Mouse (Mus musculus): ENCODE data around the gene Fbxo47. TPM values are rescaled to one million over a fixed set of nuclear protein-coding genes. Genes with fewer than 3 reads are reported as not detected.

Fbxo47 gene
- polyA plus RNA-seq, 1 experiment from 2014 or later: 1.4 TPM

DNA sequence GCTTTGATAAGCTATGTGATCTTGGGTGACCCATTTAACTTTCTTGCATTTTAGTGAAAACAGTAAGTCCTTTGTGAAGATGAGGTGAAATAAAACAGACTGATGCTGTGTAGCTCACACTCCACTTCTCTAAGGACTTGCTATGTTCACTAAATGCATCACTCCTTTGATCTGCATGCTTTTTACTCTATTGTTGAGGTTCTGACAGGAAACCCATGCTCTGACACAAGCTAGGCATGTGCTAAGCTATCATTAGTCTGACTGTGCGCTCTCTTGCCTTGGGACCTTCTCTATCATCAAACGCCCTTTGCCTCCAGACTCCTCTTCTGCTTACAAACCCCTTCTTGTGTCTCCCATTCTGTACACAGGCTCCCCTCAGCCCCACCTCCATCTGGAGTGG, 21.6 kb upstream of the Fbxo47 start:
- Histone ChIP-seq H3K27ac (no peak overlapping the region), H3K9ac (no peak overlapping the region), H3K9me3 (replicated peaks) (no peaks in the 10 kb centered on the region), H3K36me3 (ENCODE audit: poor library complexity, severe bottlenecking) (no peaks in the 10 kb centered on the region), H3K27me3 (no peaks in the 10 kb centered on the region), H3K4me3 (no peak overlapping the region), H3K4me2 (no peak overlapping the region), H3K4me1 (no peaks in the 10 kb centered on the region)
- no peak for ATAC-seq
- WGBS: 88% methylated on average over 2 of the region's 2 CpGs

DNA sequence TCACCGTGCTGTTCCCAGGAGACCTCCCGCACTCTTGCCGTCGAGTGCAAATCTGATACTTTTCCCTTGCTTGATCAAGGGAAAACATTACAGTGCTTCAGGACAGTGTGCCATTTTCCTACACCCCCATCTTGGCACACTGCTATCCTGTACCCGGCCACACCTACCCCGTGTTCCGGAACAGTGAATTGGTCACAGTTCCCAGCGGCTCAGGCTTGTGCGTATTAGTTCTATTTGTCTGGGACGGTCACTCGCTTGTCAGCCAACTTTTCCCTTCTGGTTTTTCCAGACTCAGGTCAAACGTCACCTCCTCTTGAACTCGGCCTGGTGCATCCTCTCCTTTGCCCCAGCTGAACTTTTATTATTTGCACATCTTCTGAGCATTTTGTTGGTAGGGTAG, 20.8 kb upstream of the Fbxo47 start:
- ATAC-seq: no peak
- WGBS: 96% methylated on average over 13 of the region's 13 CpGs

DNA sequence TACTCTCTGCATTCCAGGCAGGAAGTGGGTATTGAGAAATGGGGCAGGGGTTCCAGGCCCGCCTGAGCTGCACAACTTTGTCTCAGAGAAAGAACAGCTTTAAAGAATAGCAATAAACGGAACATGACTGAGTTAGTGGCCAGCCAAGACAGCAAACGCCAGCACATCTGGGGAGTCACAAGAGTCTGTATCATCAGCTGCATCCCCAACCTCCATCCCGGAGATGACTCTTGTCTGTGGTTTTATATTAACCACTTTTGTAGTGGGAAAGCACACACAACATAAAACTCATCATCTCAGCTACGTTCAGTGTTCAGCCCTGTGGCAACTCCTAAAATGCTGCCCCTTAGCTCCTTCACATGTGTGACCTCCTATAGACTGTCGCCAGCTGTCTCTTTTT, 17.9 kb upstream of the Fbxo47 start:
- Histone ChIP-seq H3K36me3 (ENCODE audit: poor library complexity, severe bottlenecking) (no peaks in the 10 kb centered on the region), H3K27ac (no peak overlapping the region), H3K4me1 (no peaks in the 10 kb centered on the region), H3K9me3 (replicated peaks) (no peaks in the 10 kb centered on the region), H3K4me2 (no peak overlapping the region), H3K9ac (no peak overlapping the region), H3K4me3 (no peak overlapping the region), H3K27me3 (no peaks in the 10 kb centered on the region)
- ATAC-seq: no peak
- WGBS: 85% methylated on average over 6 of the region's 6 CpGs

More for the DNA sequence above, 20.8 kb upstream of the Fbxo47 start:
- no peak overlapping the region for H3K27ac ChIP-seq
- no peak overlapping the region for H3K9ac ChIP-seq
- no peak overlapping the region for H3K4me2 ChIP-seq
- H3K27me3 ChIP-seq: no peaks in the 10 kb centered on the region
- H3K4me3 ChIP-seq: no peak overlapping the region
- H3K4me1 ChIP-seq: no peaks in the 10 kb centered on the region
- no peaks in the 10 kb centered on the region for H3K9me3 ChIP-seq (replicated peaks)
- H3K36me3 ChIP-seq (ENCODE audit: poor library complexity, severe bottlenecking): no peaks in the 10 kb centered on the region

DNA sequence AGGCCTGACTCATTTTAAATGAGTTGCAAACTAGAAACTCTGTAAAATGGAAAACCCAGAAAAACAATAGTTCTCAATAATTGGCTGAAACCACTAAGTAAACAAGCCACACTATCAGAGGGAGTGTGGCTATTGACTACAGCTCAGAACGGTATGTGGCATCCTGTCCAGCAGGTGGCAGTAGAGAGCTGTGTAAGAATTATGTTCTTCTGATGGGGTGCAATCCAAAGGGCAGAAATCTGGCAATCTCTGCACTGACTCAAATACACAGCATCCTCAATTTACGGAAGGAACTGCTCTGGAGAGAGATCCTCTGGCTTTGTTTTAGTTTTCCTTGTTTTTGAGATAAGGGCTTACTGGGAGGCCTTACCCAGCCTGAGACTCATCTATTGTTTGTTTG, 15.9 kb upstream of the Fbxo47 start:
- H3K27me3 ChIP-seq: no peaks in the 10 kb centered on the region
- no peak overlapping the region for H3K27ac ChIP-seq
- H3K4me3 ChIP-seq: no peak overlapping the region
- no peaks in the 10 kb centered on the region for H3K9me3 ChIP-seq (replicated peaks)
- H3K36me3 ChIP-seq (ENCODE audit: poor library complexity, severe bottlenecking): no peaks in the 10 kb centered on the region
- WGBS: 5% methylated on average over 2 of the region's 2 CpGs
- no peak overlapping the region for H3K9ac ChIP-seq
- no peak for ATAC-seq
- no peak overlapping the region for H3K4me2 ChIP-seq
- no peaks in the 10 kb centered on the region for H3K4me1 ChIP-seq

DNA sequence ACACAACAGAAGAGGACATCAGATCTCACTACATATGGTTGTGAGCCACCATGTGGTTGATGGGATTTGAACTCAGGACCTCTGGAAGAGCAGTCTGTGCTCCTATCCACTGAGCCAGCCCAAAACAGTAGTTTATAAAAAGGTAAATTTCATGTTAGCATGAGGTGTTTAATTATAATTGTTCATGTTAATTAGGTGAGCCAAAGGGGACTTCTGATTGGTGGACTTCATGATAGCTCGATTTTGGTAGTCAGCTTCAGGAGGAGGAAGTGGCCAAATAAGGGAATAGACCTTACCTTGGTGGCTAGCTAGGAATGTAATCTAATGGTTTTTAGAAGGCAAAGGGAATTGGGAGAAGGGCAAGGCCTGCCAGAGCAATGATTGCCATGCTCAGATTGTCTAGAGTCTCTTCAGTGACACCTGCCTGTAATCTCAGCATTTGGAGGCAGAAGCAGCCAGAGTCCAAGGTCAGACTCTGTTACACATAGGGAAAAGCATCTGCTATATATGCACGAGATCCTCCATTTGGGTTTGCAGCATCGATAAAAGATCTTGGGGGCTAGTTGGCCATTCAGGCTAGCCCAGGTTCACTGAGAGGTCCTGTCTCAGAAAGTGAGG, 13.7 kb upstream of the Fbxo47 start:
- Histone ChIP-seq H3K9me3 (replicated peaks) (no peaks in the 10 kb centered on the region), H3K4me3 (no peak overlapping the region), H3K9ac (no peak overlapping the region), H3K4me1 (no peaks in the 10 kb centered on the region), H3K36me3 (ENCODE audit: poor library complexity, severe bottlenecking) (no peaks in the 10 kb centered on the region), H3K27me3 (no peaks in the 10 kb centered on the region), H3K27ac (no peak overlapping the region), H3K4me2 (no peak overlapping the region)
- 76% methylated on average over 3 of the region's 3 CpGs for WGBS
- no peak for ATAC-seq

DNA sequence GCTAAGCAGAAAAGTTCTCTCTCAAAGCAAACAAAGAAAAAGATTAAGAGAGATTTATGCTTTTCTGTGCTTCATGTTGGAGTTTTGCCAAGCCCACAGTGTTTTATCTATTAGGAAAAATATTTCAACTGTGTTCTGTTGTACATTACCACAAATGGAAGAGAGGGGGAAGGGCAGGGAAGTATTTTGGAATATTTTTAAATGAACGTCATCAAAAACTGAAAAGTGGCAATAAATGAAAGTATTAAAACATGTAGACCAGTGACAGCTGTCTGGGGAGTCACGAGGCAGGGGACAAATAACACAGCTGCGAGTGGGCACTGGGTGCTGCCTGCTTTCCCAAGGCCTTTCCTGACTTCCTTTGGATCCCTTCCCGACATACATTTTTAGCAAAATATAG, 12.7 kb upstream of the Fbxo47 start:
- no peak for ATAC-seq
- H3K9me3 ChIP-seq (replicated peaks): no peaks in the 10 kb centered on the region
- H3K4me2 ChIP-seq: no peak overlapping the region
- H3K4me3 ChIP-seq: no peak overlapping the region
- no peaks in the 10 kb centered on the region for H3K36me3 ChIP-seq (ENCODE audit: poor library complexity, severe bottlenecking)
- no peaks in the 10 kb centered on the region for H3K27me3 ChIP-seq
- no peak overlapping the region for H3K9ac ChIP-seq
- no peaks in the 10 kb centered on the region for H3K4me1 ChIP-seq
- 85% methylated on average over 4 of the region's 4 CpGs for WGBS
- H3K27ac ChIP-seq: no peak overlapping the region

DNA sequence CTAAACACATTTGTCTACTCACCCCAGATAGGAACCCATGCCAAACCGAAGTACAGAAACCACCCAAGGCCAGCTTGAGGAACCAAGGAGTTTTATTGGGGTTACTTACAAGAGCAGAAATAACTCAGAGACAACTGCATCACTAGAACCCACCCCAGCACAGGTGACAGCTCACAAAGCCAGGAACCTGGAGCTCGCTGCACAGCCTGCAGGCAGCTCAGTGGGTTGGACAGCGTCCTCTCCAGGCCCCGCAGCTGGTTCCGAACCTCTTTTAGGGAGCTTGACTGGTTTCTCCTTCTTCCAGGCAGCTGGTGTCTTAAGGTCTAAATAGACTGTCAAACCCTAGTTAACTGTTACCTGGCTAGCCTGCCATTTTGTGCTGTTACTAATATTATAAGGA, 7.9 kb upstream of the Fbxo47 start:
- H3K27ac ChIP-seq: no peak overlapping the region
- no peaks in the 10 kb centered on the region for H3K9me3 ChIP-seq (replicated peaks)
- 76% methylated on average over 5 of the region's 5 CpGs for WGBS
- H3K4me1 ChIP-seq: no peaks in the 10 kb centered on the region
- ATAC-seq: no peak
- H3K4me2 ChIP-seq: no peak overlapping the region
- H3K27me3 ChIP-seq: no peaks in the 10 kb centered on the region
- H3K36me3 ChIP-seq (ENCODE audit: poor library complexity, severe bottlenecking): no peaks in the 10 kb centered on the region
- H3K4me3 ChIP-seq: no peak overlapping the region
- no peak overlapping the region for H3K9ac ChIP-seq

DNA sequence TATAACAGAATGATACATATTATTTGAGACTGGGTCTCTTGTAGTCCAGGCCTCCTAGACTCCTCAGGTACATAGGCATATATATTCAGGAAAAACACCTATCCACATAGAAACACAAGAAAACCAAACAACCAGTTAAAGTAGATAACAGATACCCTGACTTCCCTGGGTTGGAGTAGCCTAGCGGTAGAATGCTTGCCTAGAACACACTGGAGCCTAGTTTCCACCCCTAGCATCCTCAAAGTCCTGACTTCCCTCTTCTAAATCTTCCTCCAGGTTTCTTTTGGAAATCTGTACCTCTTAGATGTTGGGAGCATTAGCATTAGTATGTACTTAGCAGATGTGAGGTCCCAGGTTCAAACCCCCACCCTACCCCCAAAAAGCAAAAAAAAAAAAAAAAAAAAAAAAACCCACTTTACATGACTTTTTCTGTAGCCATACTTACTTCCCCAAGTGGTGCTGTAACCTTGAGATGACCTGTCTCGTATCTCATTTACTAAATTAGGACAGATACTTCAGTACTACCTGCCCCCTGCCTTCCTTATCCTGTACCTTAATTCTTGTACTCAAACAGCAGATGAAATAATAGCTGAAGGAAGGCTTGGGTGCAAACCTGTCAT, 1.5 kb upstream of the Fbxo47 start:
- no peak overlapping the region for H3K9ac ChIP-seq
- no peak overlapping the region for H3K4me3 ChIP-seq
- no peaks in the 10 kb centered on the region for H3K9me3 ChIP-seq (replicated peaks)
- no peaks in the 10 kb centered on the region for H3K27me3 ChIP-seq
- no peaks in the 10 kb centered on the region for H3K36me3 ChIP-seq (ENCODE audit: poor library complexity, severe bottlenecking)
- no peak for ATAC-seq
- H3K4me1 ChIP-seq: no peaks in the 10 kb centered on the region; the same call in 1 of the 2 replicates
- no peak overlapping the region; the same call in 1 of the 2 replicates for H3K27ac ChIP-seq
- WGBS: 97% methylated on average over 2 of the region's 2 CpGs
- no peak overlapping the region for H3K4me2 ChIP-seq

DNA sequence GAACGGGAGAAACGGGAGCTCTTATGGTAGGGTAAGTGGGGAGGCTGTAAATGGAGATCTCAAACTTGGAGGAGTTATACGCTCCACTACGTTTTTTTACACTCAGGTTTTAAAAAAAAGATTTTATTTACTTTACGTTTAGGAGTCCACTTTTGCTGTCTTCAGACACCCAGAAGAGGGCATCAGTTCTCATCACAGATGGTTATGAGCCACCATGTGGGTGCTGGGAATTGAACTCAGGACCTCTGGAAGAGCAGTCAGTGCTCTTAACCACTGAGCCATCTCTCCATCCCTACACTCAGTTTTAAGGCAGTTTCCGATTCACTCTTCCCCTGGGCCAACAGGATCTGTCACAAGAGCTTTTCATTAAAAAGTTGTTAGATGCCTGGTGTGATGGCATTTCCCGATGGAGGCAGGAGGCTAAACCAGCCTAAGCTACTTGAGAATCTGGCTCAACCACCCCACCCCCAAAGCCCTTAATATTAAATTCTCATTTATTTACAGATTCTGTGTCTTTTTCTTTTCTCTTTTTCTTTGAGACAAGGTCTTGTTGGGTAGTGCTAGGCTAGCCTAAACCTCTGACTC, 739 bp upstream of the Fbxo47 start:
- 0 out of 2 replicates have a peak overlapping the region, but pooled peaks have one; percentile 9 for H3K9ac ChIP-seq
- ATAC-seq: peak; percentile 17
- peak overlapping the region; percentile 58 for H3K4me3 ChIP-seq
- H3K36me3 ChIP-seq (ENCODE audit: poor library complexity, severe bottlenecking): no peaks in the 10 kb centered on the region
- no peaks in the 10 kb centered on the region for H3K9me3 ChIP-seq (replicated peaks)
- peak overlapping the region; percentile 80 for H3K27ac ChIP-seq
- H3K4me1 ChIP-seq: no peaks in the 10 kb centered on the region; the same call in 1 of the 2 replicates
- H3K27me3 ChIP-seq: no peaks in the 10 kb centered on the region
- H3K4me2 ChIP-seq: peak overlapping the region; percentile 62
- 29% methylated on average over 7 of the region's 7 CpGs for WGBS

DNA sequence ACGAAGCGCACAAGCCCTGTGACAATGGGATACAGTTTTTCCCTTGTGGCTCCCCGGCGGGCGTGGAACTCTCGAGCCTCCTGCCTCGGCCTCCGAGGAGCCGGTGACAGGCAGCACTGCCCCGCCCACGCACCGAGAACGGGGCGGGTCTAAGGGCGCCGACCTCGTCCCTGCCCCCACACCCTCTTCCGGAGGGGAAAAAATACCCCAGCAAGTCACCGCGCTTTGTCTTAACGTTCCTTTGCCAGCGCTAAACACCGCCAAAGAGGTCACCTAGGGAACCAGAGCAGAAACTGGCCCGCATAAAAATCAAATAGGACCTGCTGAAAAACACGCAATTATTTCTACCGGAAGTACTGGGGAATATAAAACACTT, 424 bp downstream of the Fbxo47 start:
- no peaks in the 10 kb centered on the region; the same call in 1 of the 2 replicates for H3K4me1 ChIP-seq
- H3K27ac ChIP-seq: peak overlapping the region; percentile 74
- peak overlapping the region; percentile 53 for H3K9ac ChIP-seq
- H3K27me3 ChIP-seq: no peaks in the 10 kb centered on the region
- H3K4me2 ChIP-seq: peak overlapping the region; percentile 62
- H3K36me3 ChIP-seq (ENCODE audit: poor library complexity, severe bottlenecking): no peaks in the 10 kb centered on the region
- WGBS: 2% methylated on average over 26 of the region's 26 CpGs
- ATAC-seq: peak; percentile 32; the same call in 1 of the 2 replicates
- no peaks in the 10 kb centered on the region for H3K9me3 ChIP-seq (replicated peaks)
- peak overlapping the region; percentile 58 for H3K4me3 ChIP-seq

DNA sequence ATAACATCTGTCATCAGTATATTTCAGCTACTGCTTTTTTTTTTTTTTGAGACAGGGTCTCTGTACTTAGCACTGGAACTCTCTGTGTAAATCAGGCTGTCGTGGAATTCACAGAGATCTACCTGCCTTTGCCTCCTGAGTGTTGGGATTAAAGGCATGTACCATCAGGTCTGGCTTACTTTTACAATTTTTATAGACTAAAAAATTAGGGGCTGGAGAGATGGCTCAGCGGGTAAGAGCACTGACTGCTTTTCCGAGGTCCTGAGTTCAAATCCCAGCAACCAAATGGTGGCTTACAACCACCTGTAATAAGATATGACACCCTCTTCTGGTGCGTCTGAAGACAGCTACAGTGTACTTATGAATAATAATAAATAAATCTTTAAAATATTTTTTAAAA, 3.6 kb downstream of the Fbxo47 start:
- no peak for ATAC-seq
- 93% methylated on average over 4 of the region's 4 CpGs for WGBS
- no peak overlapping the region for H3K4me2 ChIP-seq

DNA sequence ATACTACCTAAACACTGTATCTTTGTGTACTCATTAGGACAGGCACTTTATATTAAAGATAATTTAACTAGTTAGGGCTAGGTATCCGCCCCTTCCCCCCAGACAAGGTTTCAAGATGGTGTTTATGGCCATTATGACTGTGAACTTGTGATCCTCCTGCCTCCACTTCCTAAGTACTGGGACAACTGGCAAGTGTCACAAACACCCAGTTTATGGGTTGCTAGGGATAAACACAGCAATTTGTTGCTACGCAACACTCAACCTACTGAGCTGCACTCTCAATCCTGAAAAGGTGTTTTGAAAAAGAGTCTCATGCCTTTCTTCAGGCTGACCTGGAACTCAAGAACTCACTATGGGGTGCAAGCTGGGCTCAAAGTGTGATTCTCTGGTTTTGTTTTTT, 6.6 kb downstream of the Fbxo47 start:
- H3K36me3 ChIP-seq (ENCODE audit: poor library complexity, severe bottlenecking): no peaks in the 10 kb centered on the region
- H3K4me3 ChIP-seq: no peak overlapping the region
- no peak overlapping the region for H3K27ac ChIP-seq
- no peak for ATAC-seq
- H3K9ac ChIP-seq: no peak overlapping the region
- H3K4me2 ChIP-seq: no peak overlapping the region
- H3K4me1 ChIP-seq: no peaks in the 10 kb centered on the region
- H3K27me3 ChIP-seq: no peaks in the 10 kb centered on the region
- no peaks in the 10 kb centered on the region for H3K9me3 ChIP-seq (replicated peaks)
- 89% methylated on average over 2 of the region's 2 CpGs for WGBS

More for the DNA sequence above, 3.6 kb downstream of the Fbxo47 start:
- H3K36me3 ChIP-seq (ENCODE audit: poor library complexity, severe bottlenecking): no peaks in the 10 kb centered on the region
- H3K27me3 ChIP-seq: no peaks in the 10 kb centered on the region
- H3K9me3 ChIP-seq (replicated peaks): no peaks in the 10 kb centered on the region
- H3K4me3 ChIP-seq: no peak overlapping the region
- H3K4me1 ChIP-seq: no peaks in the 10 kb centered on the region; the same call in 1 of the 2 replicates
- H3K27ac ChIP-seq: no peak overlapping the region
- no peak overlapping the region for H3K9ac ChIP-seq

Data from forebrain, embryonic 13.5 days (tissue).